ENCODE assay signal across 10 mouse cellular contexts in genomic region chr11:45884029-45884428, GRCm38 (mm10). TPM values are rescaled to one million over a fixed set of nuclear protein-coding genes. Genes with fewer than 3 reads are reported as not detected.
DNase-seq lines count a peak whose midpoint lies in the region; ATAC-seq and TF ChIP-seq lines count a peak whose summit lies in the region.
"Had no signal": no experiment of that assay in that cellular context is flagged by ENCODE, and none has a peak within 500 bp of the region (broad histone marks: within the 10 kb centered on the region; RNA-seq: fewer than 3 reads in every experiment).

No protein-coding gene starts in this region.

- 52% methylated on average over 4 of the region's 4 CpGs for WGBS in heart, embryonic 13.5 days
- WGBS in heart, embryonic 10.5 days, result 61% methylated on average over 4 of the region's 4 CpGs

- H3K4me2 ChIP-seq in heart, embryonic 13.5 days, result peak overlapping the region; percentile 53
- H3K4me2 ChIP-seq: embryonic facial prominence, embryonic 12.5 days had no signal

- no peaks in the 10 kb centered on the region for H3K9me3 ChIP-seq in heart, embryonic 13.5 days
- no peaks in the 10 kb centered on the region for H3K9me3 ChIP-seq in heart, embryonic 10.5 days
- H3K9me3 ChIP-seq in G1E (replicated peaks), result no peaks in the 10 kb centered on the region
- H3K9me3 ChIP-seq: embryonic facial prominence, embryonic 12.5 days had no signal

- no peak for ATAC-seq in heart, embryonic 13.5 days (ENCODE audit: extremely low read depth, insufficient number of reproducible peaks, low FRiP score, low TSS enrichment)
- ATAC-seq in G1E (ENCODE audit: extremely low read depth, insufficient number of reproducible peaks, low FRiP score, poor library complexity, severe bottlenecking), result no peak

- H3K27me3 ChIP-seq in heart, embryonic 13.5 days (replicated peaks), result no peaks in the 10 kb centered on the region
- H3K27me3 ChIP-seq in heart, embryonic 10.5 days (ENCODE audit: insufficient read depth, poor library complexity, severe bottlenecking), result no peaks in the 10 kb centered on the region
- H3K27me3 ChIP-seq in G1E (ENCODE audit: insufficient read depth, low read length), result no peaks in the 10 kb centered on the region
- H3K27me3 ChIP-seq: embryonic facial prominence, embryonic 12.5 days had no signal

- no peak for DNase-seq in heart, embryonic 10.5 days (ENCODE audit: low spot score)
- DNase-seq in 3T3-L1 (ENCODE audit: low read depth, low spot score), result peak; percentile 86
- DNase-seq in G1E (ENCODE audit: low spot score), result no peak
- DNase-seq in forelimb bud, embryonic 11.5 days (ENCODE audit: low read depth, low spot score), result peak; percentile 58
- DNase-seq in retina, postnatal 7 days (ENCODE audit: low read depth, low spot score), result peak; percentile 25
- DNase-seq in kidney, postnatal 10 days, result no peak
- DNase-seq in kidney, postnatal 4 days, result no peak

- H3K36me3 ChIP-seq in heart, embryonic 13.5 days, result peaks cover 44% of the 10 kb centered on the region
- H3K36me3 ChIP-seq in heart, embryonic 10.5 days, result peaks cover 44% of the 10 kb centered on the region
- peaks cover 84% of the 10 kb centered on the region for H3K36me3 ChIP-seq in G1E (replicated peaks)

- 0 out of 2 replicates have a peak, but pooled peaks have one; percentile 7 for TF ChIP-seq CTCF in G1E (IDR thresholded peaks at IDR 0.05; ENCODE audit: low read depth, low read length)

- peaks cover 44% of the 10 kb centered on the region for H3K4me1 ChIP-seq in heart, embryonic 13.5 days
- H3K4me1 ChIP-seq in heart, embryonic 10.5 days, result peaks cover 31% of the 10 kb centered on the region
- H3K4me1 ChIP-seq in G1E (ENCODE audit: insufficient read depth, low read depth, low read length), result peaks cover 66% of the 10 kb centered on the region

- H3K4me3 ChIP-seq in heart, embryonic 13.5 days, result no peak overlapping the region
- H3K4me3 ChIP-seq in heart, embryonic 10.5 days, result no peak overlapping the region
- no peak overlapping the region for H3K4me3 ChIP-seq in G1E (ENCODE audit: low read depth, low read length)
- H3K4me3 ChIP-seq: embryonic facial prominence, embryonic 12.5 days had no signal

- no peak overlapping the region for H3K9ac ChIP-seq in heart, embryonic 13.5 days
- H3K9ac ChIP-seq: embryonic facial prominence, embryonic 12.5 days had no signal

- H3K27ac ChIP-seq in heart, embryonic 13.5 days (replicated peaks), result no peak overlapping the region
- no peak overlapping the region for H3K27ac ChIP-seq in heart, embryonic 10.5 days
- H3K27ac ChIP-seq: embryonic facial prominence, embryonic 12.5 days; macrophage had no signal

RNA-seq across cellular contexts. Expression of gene Clint1, which starts 32.2 kb away (rescaled TPM):
- 50.6 and 52.6 TPM in 2 replicates for polyA plus RNA-seq in heart, embryonic 13.5 days (2015; fragmentation: Nextera tagmentation; extraction: Ambion mirVana)
- polyA plus RNA-seq in heart, embryonic 10.5 days (2016; fragmentation: Nextera tagmentation; extraction: Ambion mirVana), result 69.6 and 80.0 TPM in 2 replicates
- total RNA-seq in G1E (2014; fragmentation: Nextera tagmentation) (386 and 420 TPM in 2 replicates), G1E (2017) (224 and 259 TPM in 2 replicates)
- polyA plus RNA-seq in G1E (2012), result 107 and 112 TPM in 2 replicates

Comparison
In these comparisons a context has a peak if more than half of its experiments do, and no peak if none do; other contexts are left out.
1. DNase-seq: peak in 3T3-L1 (single experiment), forelimb bud, embryonic 11.5 days (single experiment) and retina, postnatal 7 days (single experiment); none in heart, embryonic 10.5 days (single experiment), G1E (single experiment), kidney, postnatal 10 days (single experiment) and kidney, postnatal 4 days (0 of 2).